Mouse (Mus musculus): ENCODE data around the gene AC141477.1. TPM values are rescaled to one million over a fixed set of nuclear protein-coding genes. Genes with fewer than 3 reads are reported as not detected.

AC141477.1 gene
- 12.6 TPM for polyA plus RNA-seq (2017; shearing (Covaris generic))

DNA sequence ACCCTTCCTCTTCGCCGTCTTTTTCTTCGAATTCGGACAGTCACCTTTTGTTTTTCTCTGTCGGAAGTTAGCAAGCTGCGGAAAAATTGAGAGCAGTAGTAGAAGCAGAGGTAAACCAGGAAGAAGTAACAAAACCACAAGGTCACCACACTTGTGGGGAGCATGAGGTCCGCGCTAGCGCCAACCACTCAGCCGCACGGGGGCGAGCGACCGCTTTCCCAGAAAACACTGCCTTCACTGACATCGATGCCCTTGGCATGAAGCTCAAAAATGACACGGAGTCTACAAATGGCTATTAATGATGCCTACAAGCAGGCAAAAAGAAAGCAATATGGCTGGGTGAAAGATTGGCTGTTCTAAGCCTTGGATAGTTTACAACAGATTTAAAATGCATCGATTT, at the start of gene AC141477.1:
Gene AC141477.1, minus strand, starts transcription at position 164 of the 400 bp plus-strand sequence.

DNA sequence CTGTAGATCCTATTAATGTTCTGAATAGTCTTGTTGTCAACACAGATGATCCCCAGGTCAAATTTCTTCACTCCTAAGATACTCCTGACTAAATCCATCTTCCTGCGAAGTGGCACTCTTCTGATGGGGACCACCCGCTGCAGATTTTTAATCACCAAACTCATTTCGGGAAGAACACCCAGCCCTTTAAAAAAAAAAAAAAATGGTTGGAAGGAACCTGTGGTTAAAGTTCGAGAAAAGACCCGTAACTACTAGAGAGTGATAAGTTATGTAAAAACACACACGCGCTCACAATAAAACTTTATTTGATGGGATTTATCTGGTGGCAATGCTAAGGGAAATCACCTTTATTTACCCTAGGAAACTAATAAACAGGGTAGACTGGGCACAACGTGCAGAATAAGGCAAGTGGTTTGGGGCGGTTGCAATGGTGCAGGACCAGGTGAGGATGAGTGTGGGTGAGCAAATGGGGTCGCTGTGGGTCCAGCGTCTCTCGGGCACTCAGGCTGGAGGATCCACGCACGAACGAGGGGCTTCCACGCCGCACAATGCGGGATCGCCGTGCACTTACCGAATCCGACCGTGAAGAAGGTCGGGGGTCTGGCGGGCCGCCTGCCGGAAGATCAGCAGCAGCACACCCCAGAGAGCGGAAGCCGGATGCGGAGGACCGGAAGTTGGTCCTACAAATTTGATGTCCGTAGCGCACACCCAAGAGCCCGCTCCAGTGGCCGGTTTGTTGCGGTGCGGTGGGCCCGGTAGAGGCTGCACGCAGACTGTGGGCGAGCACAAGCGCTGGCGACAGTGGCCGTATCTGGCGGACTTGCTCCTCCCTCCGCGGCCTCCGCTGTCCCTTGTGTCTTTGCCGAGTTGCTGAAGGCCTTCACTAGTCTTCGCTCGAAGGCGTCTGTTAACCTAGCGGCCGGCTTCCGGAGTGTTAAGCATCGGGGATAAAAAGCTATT, 28.2 kb upstream of the AC141477.1 start, which contains the start of the genes Mcm3ap and Ybey:
Gene Mcm3ap, plus strand, starts transcription at position 725 of the 960 bp plus-strand sequence.
Gene Ybey, minus strand, starts transcription at position 912 of the 960 bp plus-strand sequence.

DNA sequence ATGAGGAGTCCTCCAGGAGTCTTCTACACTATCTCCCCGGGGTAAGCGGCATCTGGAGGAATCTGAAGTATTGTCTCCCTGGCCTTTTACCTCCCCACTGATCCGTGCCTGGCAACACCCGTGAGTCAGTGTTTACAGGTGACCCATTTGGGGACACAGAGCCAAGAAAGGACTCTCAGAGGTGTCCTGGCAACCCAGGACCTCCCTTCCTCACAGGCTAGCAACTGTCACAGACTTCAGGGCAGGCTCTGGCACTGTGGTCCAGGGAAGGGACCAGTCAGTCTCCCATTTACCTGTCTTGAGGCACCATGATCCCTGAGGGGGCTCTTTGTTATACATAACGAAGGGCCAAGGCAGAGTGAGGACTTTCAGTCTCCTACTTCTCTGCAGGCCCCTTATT, 8.6 kb upstream of the AC141477.1 start, which contains the start of gene 2610028H24Rik:
Gene 2610028H24Rik, plus strand, starts transcription at position 231 of the 400 bp plus-strand sequence.

GRCm38 (mm10) chr10:76442178-76443088, 2.2 kb upstream of the AC141477.1 start, which contains the start of gene Pcnt:
Pcnt (minus strand) TSS chr10:76442786.

Other genes with a start within 250 kb of the AC141477.1 start
- 36.1 TPM for gene Prmt2, start 202.6 kb downstream of the AC141477.1 start, polyA plus RNA-seq (2017; shearing (Covaris generic))
- 0.18 TPM for gene S100b, start 186.6 kb downstream of the AC141477.1 start, polyA plus RNA-seq (2017; shearing (Covaris generic))
- gene Dip2a, start 95.2 kb downstream of the AC141477.1 start, polyA plus RNA-seq (2017; shearing (Covaris generic)): 2.0 TPM
- 25.2 TPM for gene Pcnt, start 2.3 kb upstream of the AC141477.1 start, polyA plus RNA-seq (2017; shearing (Covaris generic))
- gene 2610028H24Rik, start 8.6 kb upstream of the AC141477.1 start, polyA plus RNA-seq (2017; shearing (Covaris generic)): not detected
- gene Mcm3ap, start 28.5 kb upstream of the AC141477.1 start, polyA plus RNA-seq (2017; shearing (Covaris generic)): 84.4 TPM
- 5.0 TPM for gene Ybey, start 28.7 kb upstream of the AC141477.1 start, polyA plus RNA-seq (2017; shearing (Covaris generic))
- gene Lss, start 91.1 kb upstream of the AC141477.1 start, polyA plus RNA-seq (2017; shearing (Covaris generic)): 24.6 TPM
- not detected for gene Spatc1l, start 121.8 kb upstream of the AC141477.1 start, polyA plus RNA-seq (2017; shearing (Covaris generic))
- not detected for gene Ftcd, start 135.2 kb upstream of the AC141477.1 start, polyA plus RNA-seq (2017; shearing (Covaris generic))
- not detected for gene Col6a2, start 183.2 kb upstream of the AC141477.1 start, polyA plus RNA-seq (2017; shearing (Covaris generic))